Mouse (Mus musculus): ENCODE data around the gene Fam214a.

- TF ChIP-seq CTCF (IDR thresholded peaks at IDR 0.05; ENCODE audit: low read depth, low read length), result no peak
- no peak for TF ChIP-seq POLR2A (IDR thresholded peaks at IDR 0.05; ENCODE audit: borderline replicate concordance, low read depth, low read length)
These were observed 69.9 kb downstream of the Fam214a start for GRCm38 (mm10) chr9:75022546-75022945.

Measured in bone marrow macrophage, adult 2 months (primary cell).